Mouse (Mus musculus): ENCODE data around the gene Serpinf2. TPM values are rescaled to one million over a fixed set of nuclear protein-coding genes. Genes with fewer than 3 reads are reported as not detected.

Gene Serpinf2
- polyA plus RNA-seq, 1 experiment, result not detected

DNA sequence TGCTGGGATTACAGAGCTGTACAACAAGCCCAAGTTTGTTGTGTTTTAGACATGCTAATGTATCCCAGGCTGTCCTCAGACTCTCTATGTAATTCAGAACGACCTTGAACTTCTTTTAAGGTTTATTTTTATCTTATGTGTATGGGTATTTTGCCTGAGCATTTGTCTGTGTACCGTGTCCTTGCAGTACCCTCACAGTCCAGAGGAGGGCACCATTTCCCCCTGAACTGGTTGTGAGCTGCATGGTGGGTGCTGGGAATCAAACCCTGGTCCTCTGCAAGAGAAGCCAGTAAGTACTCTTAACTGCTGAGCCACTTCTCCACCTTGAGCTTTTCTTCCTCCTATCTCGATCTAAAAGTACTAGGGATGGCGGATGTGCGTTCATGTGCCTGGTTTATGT is 5.3 kb downstream of the Serpinf2 start:
- Histone ChIP-seq H3K27ac (ENCODE audit: insufficient read depth, low read length) (no peak overlapping the region), H3K9ac (ENCODE audit: low read depth, poor library complexity, severe bottlenecking) (no peak overlapping the region), H3K36me3 (ENCODE audit: control insufficient read depth, insufficient read depth, low read length, poor library complexity, severe bottlenecking) (no peaks in the 10 kb centered on the region), H3K4me1 (ENCODE audit: control insufficient read depth, insufficient read depth, low read length) (no peaks in the 10 kb centered on the region), H3K4me3 (ENCODE audit: low read depth, low read length) (no peak overlapping the region), H3K27me3 (ENCODE audit: control insufficient read depth, insufficient read depth, low read length, poor library complexity, severe bottlenecking) (no peaks in the 10 kb centered on the region), H3K9me3 (replicated peaks; ENCODE audit: control insufficient read depth, insufficient read depth, low read length, poor library complexity, severe bottlenecking) (no peaks in the 10 kb centered on the region)
- TF ChIP-seq POLR2A (IDR thresholded peaks at IDR 0.05; ENCODE audit: insufficient read depth, low read length) (no peak), EP300 (IDR thresholded peaks at IDR 0.05; ENCODE audit: insufficient read depth, low read depth, low read length) (no peak), CTCF (IDR thresholded peaks at IDR 0.05; ENCODE audit: low read depth, low read length) (peak; percentile 47)

DNA sequence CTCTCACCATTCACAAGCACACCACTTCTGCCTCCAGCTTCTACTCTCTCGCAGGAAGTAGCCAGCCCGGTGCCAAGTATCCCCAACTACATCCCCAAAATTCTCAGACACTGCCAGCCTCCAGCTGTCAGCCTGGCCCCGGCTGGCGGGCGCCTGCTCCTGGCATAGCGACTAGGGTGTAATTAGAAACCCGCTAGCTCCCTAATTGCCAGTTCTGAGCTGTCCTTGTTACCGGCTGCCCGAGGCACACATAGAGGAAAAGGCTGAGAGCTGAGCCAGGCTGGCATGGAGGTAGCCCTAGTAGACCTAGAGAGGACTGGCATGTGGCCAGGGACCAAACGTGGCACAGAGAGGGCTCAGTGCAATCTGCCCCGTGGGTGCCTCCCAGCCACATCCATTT is 8.1 kb downstream of the Serpinf2 start:
- TF ChIP-seq POLR2A (IDR thresholded peaks at IDR 0.05; ENCODE audit: insufficient read depth, low read length) (no peak), EP300 (IDR thresholded peaks at IDR 0.05; ENCODE audit: insufficient read depth, low read depth, low read length) (no peak), CTCF (IDR thresholded peaks at IDR 0.05; ENCODE audit: low read depth, low read length) (no peak)
- H3K4me1 ChIP-seq (ENCODE audit: control insufficient read depth, insufficient read depth, low read length), result no peaks in the 10 kb centered on the region
- H3K9ac ChIP-seq (ENCODE audit: low read depth, poor library complexity, severe bottlenecking), result no peak overlapping the region
- no peak overlapping the region for H3K4me3 ChIP-seq (ENCODE audit: low read depth, low read length)
- H3K36me3 ChIP-seq (ENCODE audit: control insufficient read depth, insufficient read depth, low read length, poor library complexity, severe bottlenecking), result no peaks in the 10 kb centered on the region
- no peaks in the 10 kb centered on the region for H3K9me3 ChIP-seq (replicated peaks; ENCODE audit: control insufficient read depth, insufficient read depth, low read length, poor library complexity, severe bottlenecking)
- H3K27me3 ChIP-seq (ENCODE audit: control insufficient read depth, insufficient read depth, low read length, poor library complexity, severe bottlenecking), result no peaks in the 10 kb centered on the region
- no peak overlapping the region for H3K27ac ChIP-seq (ENCODE audit: insufficient read depth, low read length)

DNA sequence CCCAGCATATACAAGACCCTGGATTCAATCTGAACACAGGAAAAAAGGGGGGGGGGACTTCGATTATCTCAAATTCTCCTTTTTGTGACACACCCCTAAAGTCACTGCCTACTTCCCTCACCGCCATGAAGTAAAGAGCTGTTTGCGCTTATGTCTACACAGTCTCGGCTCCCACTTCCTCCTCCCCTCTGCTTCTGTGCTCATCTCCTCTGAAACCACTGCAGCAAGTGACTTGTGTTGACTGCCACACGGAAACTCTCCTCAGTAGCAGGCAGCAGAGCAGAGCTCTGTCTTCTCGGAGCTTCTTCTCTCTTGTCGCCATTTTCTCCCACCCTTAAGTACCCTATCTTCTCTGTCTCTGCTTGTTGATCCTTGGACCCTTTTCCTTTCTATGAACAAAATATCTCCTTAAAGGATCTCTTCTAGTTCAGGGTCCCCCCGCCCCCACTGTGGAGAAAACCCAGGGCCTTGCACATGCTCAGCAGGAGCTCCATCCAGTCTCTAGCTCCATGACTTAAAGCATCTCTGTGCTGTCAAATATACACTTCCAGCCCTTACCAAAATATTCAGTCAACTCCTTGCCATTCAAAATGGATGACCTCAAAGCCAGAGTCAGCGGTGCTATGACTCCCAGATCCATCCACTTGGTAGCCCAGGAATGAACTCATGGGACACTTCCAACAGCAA is 10.2 kb downstream of the Serpinf2 start:
- H3K4me1 ChIP-seq (ENCODE audit: control insufficient read depth, insufficient read depth, low read length), result no peaks in the 10 kb centered on the region
- no peaks in the 10 kb centered on the region for H3K9me3 ChIP-seq (replicated peaks; ENCODE audit: control insufficient read depth, insufficient read depth, low read length, poor library complexity, severe bottlenecking)
- TF ChIP-seq EP300 (IDR thresholded peaks at IDR 0.05; ENCODE audit: insufficient read depth, low read depth, low read length) (no peak), CTCF (IDR thresholded peaks at IDR 0.05; ENCODE audit: low read depth, low read length) (no peak), POLR2A (IDR thresholded peaks at IDR 0.05; ENCODE audit: insufficient read depth, low read length) (no peak)
- no peaks in the 10 kb centered on the region for H3K27me3 ChIP-seq (ENCODE audit: control insufficient read depth, insufficient read depth, low read length, poor library complexity, severe bottlenecking)
- no peak overlapping the region for H3K27ac ChIP-seq (ENCODE audit: insufficient read depth, low read length)
- H3K9ac ChIP-seq (ENCODE audit: low read depth, poor library complexity, severe bottlenecking), result no peak overlapping the region
- H3K4me3 ChIP-seq (ENCODE audit: low read depth, low read length), result no peak overlapping the region
- H3K36me3 ChIP-seq (ENCODE audit: control insufficient read depth, insufficient read depth, low read length, poor library complexity, severe bottlenecking), result no peaks in the 10 kb centered on the region

DNA sequence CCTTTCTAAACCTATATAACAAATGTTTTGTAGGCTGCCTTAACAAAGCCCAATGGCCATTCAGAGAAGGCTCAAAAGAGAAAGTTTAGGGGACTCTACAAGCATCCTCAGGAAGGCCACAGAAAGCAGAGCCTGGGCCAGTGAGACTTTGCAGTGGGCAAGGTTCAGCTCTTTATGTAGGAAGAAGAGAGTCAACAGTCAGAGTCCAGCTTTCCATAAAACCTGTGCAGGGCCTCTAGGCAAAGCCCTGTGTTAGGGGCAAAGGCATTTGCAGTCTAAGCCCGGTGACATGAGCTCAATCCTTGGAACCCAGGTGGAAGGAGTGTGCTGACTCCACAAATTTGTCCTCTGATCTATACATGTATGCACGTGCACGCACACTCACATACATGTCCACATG is 14.9 kb downstream of the Serpinf2 start:
- Histone ChIP-seq H3K9ac (ENCODE audit: low read depth, poor library complexity, severe bottlenecking) (no peak overlapping the region), H3K4me1 (ENCODE audit: control insufficient read depth, insufficient read depth, low read length) (no peaks in the 10 kb centered on the region), H3K36me3 (ENCODE audit: control insufficient read depth, insufficient read depth, low read length, poor library complexity, severe bottlenecking) (no peaks in the 10 kb centered on the region), H3K4me3 (ENCODE audit: low read depth, low read length) (no peak overlapping the region), H3K27me3 (ENCODE audit: control insufficient read depth, insufficient read depth, low read length, poor library complexity, severe bottlenecking) (no peaks in the 10 kb centered on the region), H3K27ac (ENCODE audit: insufficient read depth, low read length) (no peak overlapping the region), H3K9me3 (replicated peaks; ENCODE audit: control insufficient read depth, insufficient read depth, low read length, poor library complexity, severe bottlenecking) (no peaks in the 10 kb centered on the region)
- no peak for TF ChIP-seq EP300 (IDR thresholded peaks at IDR 0.05; ENCODE audit: insufficient read depth, low read depth, low read length)
- no peak for TF ChIP-seq CTCF (IDR thresholded peaks at IDR 0.05; ENCODE audit: low read depth, low read length)
- TF ChIP-seq POLR2A (IDR thresholded peaks at IDR 0.05; ENCODE audit: insufficient read depth, low read length), result no peak

DNA sequence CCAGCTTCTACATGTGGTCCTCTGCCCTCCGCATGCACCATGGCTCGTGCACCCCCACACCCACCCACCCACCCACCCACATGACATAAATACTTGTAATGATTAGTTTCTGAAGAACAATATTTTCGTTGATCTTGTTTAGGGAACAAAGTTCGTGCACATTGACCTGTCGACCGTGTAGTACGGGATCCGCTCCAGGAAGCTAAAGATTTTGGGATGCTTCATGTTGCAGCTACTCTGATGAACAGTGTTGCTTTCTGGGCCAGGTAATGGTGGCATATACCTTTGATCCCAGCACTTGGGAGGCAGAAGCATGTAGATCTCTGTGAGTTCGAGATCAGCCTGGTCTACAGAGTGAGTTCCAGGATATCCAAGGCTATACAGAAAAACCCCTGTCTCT is 15.4 kb downstream of the Serpinf2 start:
- Histone ChIP-seq H3K9ac (ENCODE audit: low read depth, poor library complexity, severe bottlenecking) (no peak overlapping the region), H3K9me3 (replicated peaks; ENCODE audit: control insufficient read depth, insufficient read depth, low read length, poor library complexity, severe bottlenecking) (no peaks in the 10 kb centered on the region), H3K36me3 (ENCODE audit: control insufficient read depth, insufficient read depth, low read length, poor library complexity, severe bottlenecking) (no peaks in the 10 kb centered on the region), H3K4me1 (ENCODE audit: control insufficient read depth, insufficient read depth, low read length) (no peaks in the 10 kb centered on the region), H3K4me3 (ENCODE audit: low read depth, low read length) (no peak overlapping the region), H3K27ac (ENCODE audit: insufficient read depth, low read length) (no peak overlapping the region), H3K27me3 (ENCODE audit: control insufficient read depth, insufficient read depth, low read length, poor library complexity, severe bottlenecking) (no peaks in the 10 kb centered on the region)
- TF ChIP-seq EP300 (IDR thresholded peaks at IDR 0.05; ENCODE audit: insufficient read depth, low read depth, low read length) (no peak), CTCF (IDR thresholded peaks at IDR 0.05; ENCODE audit: low read depth, low read length) (no peak), POLR2A (IDR thresholded peaks at IDR 0.05; ENCODE audit: insufficient read depth, low read length) (no peak)

DNA sequence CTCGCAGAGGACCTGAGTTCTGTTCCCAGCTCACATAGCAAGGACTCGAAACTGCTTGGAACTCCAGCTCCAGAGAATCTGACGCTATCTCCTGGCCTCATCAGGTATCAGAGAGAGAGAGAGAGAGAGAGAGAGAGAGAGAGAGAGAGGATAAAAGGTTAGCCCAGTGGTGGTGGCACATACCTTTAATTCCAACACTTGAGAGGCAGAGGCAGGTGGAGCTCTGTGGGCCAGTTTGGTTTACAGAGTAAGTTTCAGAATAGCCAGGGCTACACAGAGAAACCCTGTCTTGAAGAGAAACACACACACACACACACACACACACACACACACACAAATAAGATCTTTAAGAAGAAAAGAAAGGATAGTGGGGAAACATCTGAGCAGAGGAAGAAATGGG is 16.3 kb downstream of the Serpinf2 start:
- H3K9me3 ChIP-seq (replicated peaks; ENCODE audit: control insufficient read depth, insufficient read depth, low read length, poor library complexity, severe bottlenecking), result no peaks in the 10 kb centered on the region
- H3K4me3 ChIP-seq (ENCODE audit: low read depth, low read length), result no peak overlapping the region
- no peak for TF ChIP-seq POLR2A (IDR thresholded peaks at IDR 0.05; ENCODE audit: insufficient read depth, low read length)
- TF ChIP-seq CTCF (IDR thresholded peaks at IDR 0.05; ENCODE audit: low read depth, low read length), result no peak
- H3K4me1 ChIP-seq (ENCODE audit: control insufficient read depth, insufficient read depth, low read length), result no peaks in the 10 kb centered on the region
- no peaks in the 10 kb centered on the region for H3K27me3 ChIP-seq (ENCODE audit: control insufficient read depth, insufficient read depth, low read length, poor library complexity, severe bottlenecking)
- H3K36me3 ChIP-seq (ENCODE audit: control insufficient read depth, insufficient read depth, low read length, poor library complexity, severe bottlenecking), result no peaks in the 10 kb centered on the region
- no peak overlapping the region for H3K27ac ChIP-seq (ENCODE audit: insufficient read depth, low read length)
- no peak overlapping the region for H3K9ac ChIP-seq (ENCODE audit: low read depth, poor library complexity, severe bottlenecking)
